Mouse (Mus musculus): ENCODE data around the gene Grap2.

The Grap2 gene

GRCm38 (mm10) chr15:80604026-80604425 lies 31.6 kb downstream of the Grap2 start:
- DNase-seq, result no peak

DNA sequence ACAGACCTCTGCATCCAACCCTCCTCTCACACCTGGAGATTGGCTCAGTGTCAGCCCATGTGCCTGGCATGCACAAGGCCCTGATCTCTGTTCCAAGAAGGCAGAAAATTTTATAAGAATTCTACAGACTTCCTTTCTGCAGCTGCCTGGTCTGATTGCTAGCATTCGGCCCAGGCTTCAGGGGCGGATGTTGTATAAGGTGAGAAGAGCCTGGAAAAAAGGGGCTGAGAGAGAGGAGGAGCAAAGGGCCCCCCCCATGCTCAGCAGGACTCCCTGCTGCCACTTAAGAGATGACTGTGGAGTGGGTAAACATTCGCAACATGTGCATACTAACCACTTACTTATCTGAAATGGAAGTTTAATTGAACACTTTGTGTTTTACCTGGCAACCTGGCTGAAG lies 35.6 kb downstream of the Grap2 start:
- DNase-seq, result peak in 1 of 2 experiments; percentile 54

- no peak for DNase-seq
These were observed 37.9 kb downstream of the Grap2 start for GRCm38 (mm10) chr15:80610335-80610734.

DNA sequence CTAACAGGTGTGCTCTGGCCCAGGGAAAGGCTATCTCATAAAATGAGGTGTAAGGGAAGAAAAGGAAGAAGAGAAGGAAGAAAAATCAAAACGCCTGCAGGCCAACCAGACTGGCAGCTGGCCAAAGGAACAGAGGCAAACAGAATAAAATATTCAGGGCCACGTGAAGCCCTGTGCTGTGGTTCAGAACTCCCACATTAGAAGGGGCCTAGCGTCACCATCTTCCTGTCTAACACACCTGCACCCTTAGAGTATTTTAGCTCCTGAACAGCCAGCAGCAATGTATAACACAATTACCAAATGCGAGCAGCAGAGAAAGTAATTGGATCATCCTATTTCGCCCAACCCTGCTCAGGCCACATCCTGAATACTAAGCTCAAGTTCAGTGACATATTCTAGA lies 39.1 kb downstream of the Grap2 start:
- peak; percentile 73 to 75 for DNase-seq

- DNase-seq, result peak in 1 of 2 experiments; percentile 52
These were observed 41.5 kb downstream of the Grap2 start for GRCm38 (mm10) chr15:80613904-80614303.

GRCm38 (mm10) chr15:80614500-80615289 lies 42.3 kb downstream of the Grap2 start:
- DNase-seq, result peak; percentile 73 to 82

GRCm38 (mm10) chr15:80615290-80615570 lies 42.8 kb downstream of the Grap2 start:
- no peak for DNase-seq

DNA sequence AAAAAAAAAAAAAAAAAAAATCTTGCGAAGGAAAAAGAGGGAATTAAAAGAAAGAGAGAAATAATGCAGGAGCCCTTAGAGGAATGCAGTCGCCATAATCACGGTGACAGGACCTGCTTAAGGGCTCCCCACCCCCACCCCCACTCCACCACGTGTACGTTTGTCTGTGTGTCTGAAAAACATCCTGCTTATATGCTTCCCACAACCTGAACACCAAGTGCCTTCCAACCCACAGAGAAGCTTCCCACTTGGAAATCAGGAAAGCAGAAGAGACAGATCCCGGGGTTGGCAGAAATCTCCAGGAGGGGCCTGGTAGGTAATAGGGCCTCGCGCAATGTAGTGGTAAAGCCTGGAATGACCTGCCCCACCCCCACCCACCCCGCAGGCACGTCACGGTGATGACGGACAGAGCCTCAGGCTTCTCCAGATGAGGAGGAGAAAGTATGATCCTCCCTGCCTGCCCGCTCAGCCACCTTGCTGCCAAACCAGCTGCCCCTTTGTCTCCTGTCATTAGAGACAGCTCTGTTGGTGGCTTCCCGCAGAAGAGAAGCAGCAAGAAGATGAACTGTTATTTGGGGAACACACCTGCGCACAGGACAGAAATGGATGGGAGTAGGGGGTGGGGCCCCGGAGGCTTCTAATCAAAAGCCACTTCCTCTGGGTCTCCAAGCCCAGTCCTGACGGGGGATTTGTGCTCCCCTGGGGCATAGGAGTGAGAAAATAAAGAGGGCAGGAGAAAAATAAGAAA lies 43.4 kb downstream of the Grap2 start:
- DNase-seq, result peak; percentile 76 to 86

GRCm38 (mm10) chr15:80617839-80618238 lies 45.4 kb downstream of the Grap2 start:
- DNase-seq, result peak in 1 of 2 experiments; percentile 64

DNA sequence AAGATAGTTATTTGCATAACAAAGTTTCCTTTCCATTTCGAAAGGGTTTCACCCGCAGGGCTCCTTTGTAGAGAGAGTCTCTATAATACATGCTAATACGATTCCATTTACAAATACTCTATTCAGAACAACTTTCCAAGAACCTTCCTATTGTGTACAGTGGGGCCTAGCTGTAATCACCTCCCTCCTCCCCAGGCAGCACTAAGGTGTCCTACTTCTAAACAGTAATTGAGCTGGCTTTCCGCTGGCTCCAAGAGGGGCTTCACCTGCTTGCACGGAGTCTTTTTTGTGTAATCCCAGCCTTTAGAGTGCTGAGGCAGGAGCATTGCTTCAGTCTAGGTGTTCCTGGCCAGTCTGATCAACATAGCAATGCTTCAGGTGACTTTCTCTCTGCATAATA lies 46.8 kb downstream of the Grap2 start:
- no peak for DNase-seq

GRCm38 (mm10) chr15:80619786-80620185 lies 47.4 kb downstream of the Grap2 start:
- DNase-seq, result no peak

DNA sequence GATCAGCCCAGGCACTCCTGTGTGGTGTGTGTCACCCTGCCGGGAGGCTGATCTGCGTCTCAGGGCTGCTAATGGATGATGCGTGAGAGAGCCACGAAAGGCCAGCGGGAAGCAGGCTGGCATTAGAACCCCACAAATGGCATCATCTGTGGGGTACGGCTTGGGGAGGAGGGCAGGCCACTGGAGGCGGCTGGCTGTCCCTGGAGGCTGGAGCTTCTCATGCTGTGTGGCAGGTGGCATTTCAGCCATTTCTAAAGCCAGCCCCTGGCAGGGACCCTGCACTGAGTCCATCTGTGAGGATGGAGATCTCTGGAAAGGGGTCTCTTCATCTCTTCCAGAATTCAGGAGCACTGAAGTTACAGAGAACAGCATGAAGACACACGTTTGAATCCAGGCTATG lies 48.0 kb downstream of the Grap2 start:
- DNase-seq, result no peak

DNA sequence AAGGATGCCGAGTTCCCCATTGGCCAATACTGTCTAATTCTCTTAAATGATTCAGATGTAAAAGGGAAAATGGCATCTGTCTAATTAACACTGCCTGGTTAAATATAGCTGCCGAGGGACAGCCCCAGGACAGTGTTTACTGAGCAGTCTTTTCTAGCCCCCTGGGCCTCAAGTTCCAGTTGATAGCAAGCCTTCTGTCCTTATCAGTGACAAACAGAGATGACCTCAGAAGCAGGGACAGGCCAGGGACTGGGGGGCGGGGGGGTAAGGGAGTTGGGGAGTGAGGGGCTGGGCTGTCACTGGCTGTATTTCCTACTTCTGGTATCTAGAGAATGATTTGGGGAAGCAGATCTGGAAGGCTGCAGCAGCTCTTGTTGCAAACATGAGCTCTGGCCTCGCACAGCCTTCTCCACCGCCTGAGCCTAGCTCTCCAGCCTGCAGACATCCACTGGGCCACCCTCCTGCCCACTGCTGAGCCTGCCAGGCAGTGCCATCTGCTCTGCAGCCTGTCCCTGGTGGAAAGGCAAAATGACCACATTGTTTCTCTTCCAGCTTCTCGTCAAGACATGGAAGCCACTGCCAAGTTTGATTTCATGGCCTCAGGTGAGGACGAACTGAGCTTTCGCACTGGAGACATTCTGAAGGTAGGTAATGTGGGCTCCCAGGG lies 50.9 kb downstream of the Grap2 start:
- DNase-seq, result no peak

DNA sequence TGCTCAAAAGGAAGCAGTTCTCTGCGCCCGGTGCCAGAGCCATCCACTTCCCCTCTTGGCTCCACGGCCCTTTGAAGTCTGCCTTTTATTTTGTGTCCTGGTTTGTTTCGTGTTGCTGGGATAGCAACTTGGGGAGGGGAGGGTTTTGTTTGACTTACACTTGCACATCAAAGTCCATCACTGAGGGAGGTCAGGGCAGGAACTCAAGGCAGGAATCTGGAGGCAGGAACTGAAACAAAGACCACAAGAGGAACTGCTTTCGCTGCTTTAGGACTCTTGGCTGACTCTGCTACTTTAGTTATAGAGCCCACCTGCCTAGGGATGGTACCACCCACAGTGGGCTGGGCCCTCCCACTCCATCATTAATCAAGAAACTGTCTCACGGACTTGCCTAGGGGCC lies 54.1 kb downstream of the Grap2 start:
- DNase-seq, result no peak

DNA sequence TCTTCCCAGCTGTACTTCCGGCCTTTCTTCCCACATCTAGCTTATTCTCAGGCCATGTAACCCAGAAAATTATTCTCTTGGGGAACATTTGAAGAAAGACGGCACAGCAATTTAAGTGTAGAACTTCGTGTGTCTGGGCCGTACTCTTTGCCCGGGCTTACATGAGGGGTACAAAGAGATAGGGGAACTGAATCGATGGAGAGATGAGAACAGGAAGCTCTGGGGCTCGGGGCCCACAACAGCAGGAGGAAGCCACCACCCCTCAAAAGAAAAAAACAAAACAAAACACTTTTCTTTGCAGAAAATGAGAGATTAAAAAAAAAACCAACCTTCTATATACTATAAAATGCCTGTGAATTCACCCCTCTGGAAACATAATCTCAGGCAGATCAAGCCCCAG lies 57.8 kb downstream of the Grap2 start:
- peak in 1 of 2 experiments; percentile 57 for DNase-seq

DNA sequence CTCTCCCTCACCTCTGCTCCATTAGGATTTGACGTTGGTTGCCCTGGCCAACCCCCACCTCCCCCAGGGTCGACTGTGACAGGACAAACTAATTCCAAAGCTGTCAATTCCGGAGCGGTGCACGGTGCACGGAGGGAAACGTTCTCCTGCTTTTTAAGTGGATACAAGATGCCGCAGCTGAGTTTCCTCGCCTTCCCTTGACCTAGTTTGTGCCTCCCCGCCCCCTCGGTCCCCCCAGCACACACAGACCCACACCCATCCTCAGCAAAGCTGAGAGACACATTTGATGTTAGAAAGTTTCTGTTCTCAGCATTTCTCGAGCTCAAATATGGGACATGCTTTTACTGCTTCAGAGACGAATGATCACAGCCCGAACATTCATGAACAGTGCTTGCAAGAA lies 58.3 kb downstream of the Grap2 start:
- DNase-seq, result peak; percentile 68 to 82

DNA sequence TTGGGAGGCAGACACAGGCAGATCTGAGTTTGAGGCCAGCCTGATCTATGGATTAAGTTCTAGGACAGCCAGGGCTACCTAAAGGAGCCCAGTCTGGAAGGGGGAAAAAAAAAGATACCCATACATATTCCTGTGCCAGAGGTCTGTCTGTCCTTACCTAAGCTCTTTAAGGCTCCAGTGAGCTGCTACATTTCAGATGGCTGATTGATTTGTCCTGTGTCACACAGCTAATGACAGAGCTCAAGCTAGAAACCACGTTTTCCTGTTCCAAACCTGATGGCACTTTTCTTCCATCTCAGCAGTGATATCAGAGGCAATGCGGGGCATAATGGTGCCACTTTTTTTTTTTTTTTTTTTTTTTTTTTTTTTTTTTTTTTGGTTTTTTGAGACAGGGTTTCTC lies 58.9 kb downstream of the Grap2 start:
- DNase-seq, result no peak

DNA sequence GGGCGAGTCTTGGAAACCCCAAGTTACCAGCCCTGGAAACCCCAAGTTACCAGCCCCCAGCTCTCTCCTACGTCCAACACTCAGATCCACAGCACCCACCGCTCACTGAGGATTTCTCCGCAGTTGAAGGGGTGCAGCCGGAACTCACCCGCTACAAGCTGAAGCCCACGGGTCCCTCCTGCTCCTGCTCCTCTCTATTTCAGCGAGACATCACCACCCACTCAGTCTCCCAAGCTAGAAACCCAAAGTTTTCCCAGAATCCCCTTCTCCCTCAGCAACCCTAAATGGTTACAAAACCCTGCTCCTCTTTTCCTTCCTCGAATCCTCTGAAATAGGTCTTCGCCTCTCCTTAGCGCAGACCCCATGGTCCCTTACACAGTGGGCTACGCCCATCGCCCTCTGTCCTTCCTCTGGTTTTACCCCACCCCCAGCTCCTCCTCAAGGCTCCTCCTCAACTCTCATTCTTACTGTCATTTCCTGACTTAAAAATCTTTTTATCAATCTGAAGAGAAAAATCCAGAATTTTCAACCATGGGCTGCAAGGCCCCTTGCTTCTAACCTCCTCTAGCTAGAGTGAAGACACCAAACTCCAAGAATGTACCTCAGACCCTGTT lies 60.0 kb downstream of the Grap2 start:
- no peak for DNase-seq

- no peak for DNase-seq
These were observed 62.2 kb downstream of the Grap2 start for GRCm38 (mm10) chr15:80634391-80635193.

- no peak for DNase-seq
These were observed 64.5 kb downstream of the Grap2 start for GRCm38 (mm10) chr15:80636757-80637372.

GRCm38 (mm10) chr15:80639071-80639702 lies 66.8 kb downstream of the Grap2 start:
- DNase-seq, result no peak

- DNase-seq, result no peak
These were observed 67.5 kb downstream of the Grap2 start for GRCm38 (mm10) chr15:80639874-80640273.
